Mouse (Mus musculus) urinary bladder, postnatal 36 days (tissue): ENCODE results near the gene Cenpu.
A peak's percentile ranks its signal among the peaks of the same experiment; 100 is the strongest.

Experiments used
- DNase-seq, 2 experiments: peaks; one replicate each; pipeline ENCODE4 v3.0.0; 2022; ENCODE audit warnings: low spot score in 2 of 2, mixed read lengths in 1 of 2

Cenpu gene

DNA sequence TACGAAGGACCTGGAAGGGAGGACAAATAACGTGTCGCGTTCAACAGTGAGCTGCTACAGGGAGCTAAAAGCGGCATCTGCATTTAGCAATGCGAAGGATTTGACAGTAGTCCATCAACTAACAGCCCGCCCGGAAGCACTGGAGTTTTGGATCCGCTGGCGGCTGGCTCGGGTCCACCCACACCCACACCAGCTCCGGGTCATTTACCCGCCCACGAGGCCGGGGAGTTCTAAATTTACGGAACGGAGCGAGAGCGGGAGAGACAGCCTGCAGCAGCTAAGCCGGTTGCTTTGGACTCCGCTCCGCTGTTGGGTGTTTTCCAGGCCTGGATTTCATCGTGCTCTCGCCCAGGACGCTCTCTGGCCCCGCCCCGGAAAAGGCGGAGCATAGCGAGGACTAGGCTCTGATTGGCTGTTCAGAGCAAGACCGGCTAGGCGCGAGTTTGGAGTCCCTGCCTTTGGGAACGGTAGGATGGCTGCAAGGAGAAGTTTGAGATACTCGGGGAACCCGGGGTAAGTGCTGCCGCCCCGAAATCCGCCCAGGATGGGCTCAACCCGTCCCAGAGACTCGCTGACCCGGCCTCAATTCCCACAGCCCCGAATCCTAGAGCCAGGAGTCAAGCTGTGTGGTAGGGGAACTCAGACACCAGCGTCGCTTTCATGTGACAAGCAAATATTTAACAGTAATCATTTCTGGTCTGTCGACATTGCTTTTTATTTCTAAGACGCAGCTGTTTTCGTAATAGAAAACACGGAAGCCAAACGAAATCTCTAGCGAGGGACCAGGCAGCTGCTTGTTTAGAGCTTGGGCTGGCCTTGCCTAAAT is at the start of gene Cenpu:
TSS of gene Cenpu (plus strand) at position 414 of the 826 bp plus-strand sequence.
- DNase-seq, result peak; percentile 99 to 100

DNA sequence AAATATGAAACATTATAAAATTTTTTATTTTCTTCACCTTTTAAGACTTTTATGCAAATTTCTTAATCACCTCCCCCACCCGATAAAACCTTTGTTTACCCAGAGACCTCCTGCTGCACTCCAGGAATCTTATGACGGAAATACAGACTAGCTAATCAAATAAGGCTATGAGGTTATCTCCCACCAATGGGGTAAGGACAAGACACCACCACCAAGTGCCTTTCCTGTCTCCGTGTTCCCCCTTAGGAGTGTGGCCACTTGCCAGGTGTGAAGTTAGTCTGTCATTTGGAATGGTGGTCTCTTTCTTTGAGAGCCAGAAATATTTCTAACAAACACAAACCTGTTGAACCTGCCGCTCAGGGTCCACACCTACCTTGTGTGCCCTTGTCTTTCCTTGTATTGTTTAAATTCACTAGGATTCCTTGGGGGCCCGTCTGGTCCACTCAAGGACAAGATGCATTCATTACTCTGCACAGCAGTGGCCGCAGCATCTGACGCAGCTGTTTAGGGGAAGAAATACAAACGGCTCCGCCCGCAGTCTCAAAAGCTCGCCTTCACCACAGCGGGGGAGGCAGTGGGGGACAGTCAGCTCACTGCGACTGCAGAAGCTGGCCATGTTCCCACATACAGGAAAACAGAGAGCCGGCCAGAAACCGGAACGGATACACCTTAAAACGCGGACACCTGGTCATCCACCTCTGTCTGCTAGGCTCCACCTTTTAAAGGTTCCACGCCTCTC is 49.3 kb upstream of the Cenpu start:
- DNase-seq, result no peak

DNA sequence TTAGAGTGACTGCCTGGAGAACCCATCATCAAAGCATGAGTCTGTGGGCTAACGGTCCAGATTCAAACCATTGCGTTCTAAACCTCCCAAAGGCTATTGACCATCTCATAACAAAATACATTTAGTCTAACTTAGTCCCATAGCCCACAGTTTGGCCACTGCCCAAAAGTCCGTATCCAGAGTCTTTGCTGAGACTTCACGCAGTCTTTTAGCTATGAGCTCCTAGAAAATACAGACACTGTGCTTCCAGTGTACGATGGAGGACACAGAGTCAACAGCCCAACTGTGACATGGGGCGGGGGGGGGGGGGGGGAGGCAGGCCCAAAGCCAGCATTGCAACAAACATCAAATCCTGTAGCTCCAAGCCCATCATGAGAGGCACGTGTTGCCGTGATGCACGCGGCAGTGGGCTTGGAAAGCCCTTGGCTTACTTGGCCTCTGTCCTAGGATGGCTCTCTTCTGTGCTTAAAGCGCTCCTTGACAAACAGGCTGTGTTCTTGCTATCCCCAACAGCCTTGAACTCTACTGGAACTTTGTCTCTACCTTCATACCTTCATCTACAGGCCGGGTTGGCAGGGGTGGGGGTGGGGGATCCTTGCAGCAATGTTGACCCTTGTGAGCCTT is 48.6 kb upstream of the Cenpu start:
- DNase-seq, result no peak

DNA sequence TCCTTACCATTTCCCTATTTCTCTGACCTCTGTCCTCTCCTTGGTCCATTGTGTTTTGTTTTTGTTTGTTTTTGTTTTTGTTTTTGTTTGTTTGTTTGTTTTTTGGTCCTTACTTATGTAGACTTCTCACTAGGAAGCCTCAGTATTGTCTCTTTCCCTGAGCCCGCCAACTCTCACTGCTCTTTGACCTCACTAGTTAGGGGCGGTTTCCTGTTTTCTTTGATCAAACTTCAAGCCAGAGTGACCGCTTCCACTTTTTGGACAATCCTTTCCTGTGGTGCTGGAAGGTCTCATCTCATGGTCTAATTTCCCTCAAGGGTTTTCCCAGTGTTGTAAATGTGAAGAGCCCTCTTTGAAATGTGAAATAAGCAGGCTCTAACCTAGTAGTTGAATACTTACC is 47.6 kb upstream of the Cenpu start:
- no peak for DNase-seq

DNA sequence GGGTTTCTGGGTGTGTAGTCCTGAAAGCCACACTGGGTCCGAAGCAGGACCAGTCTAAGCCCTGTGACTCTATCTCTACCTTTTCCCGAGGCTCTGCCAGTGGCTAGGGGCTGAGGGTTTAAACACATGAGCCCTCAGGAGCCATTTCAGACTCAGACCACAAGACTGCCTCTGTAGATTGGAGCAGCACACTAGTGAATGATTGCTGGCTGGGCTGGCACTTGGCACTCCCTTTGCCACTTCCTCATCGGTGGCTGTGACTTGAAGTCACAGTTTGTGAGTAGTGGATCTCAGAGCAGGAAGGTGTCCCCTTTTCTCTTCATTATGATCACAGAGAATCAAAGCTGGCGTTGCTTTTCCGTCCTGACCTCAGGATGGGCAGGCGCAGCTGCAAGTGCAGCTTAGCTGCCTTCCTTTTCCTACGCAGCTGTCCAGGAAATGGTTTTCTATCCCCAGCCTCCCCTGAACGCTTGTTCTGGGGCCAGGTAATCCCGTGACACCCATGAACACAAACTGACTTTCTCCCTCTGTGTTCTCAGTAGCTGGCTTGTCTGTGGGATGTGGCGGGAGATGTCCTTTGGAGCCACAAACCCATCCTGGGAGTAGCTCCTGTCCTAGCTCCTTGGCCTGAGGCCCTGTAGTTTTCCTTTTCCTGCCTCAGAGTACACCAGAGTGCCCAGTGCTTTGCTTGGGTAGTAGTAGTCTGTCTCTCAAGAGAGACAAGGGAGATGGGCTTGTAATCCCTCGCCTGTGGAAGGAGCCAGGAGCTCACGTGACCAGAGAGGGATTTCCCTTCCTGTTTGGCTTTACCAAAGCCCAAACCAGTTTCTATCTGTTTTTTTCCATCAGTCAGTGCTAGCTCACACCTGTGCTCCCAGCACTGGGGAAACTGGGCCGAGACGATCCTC is 43.1 kb upstream of the Cenpu start:
- DNase-seq, result no peak

DNA sequence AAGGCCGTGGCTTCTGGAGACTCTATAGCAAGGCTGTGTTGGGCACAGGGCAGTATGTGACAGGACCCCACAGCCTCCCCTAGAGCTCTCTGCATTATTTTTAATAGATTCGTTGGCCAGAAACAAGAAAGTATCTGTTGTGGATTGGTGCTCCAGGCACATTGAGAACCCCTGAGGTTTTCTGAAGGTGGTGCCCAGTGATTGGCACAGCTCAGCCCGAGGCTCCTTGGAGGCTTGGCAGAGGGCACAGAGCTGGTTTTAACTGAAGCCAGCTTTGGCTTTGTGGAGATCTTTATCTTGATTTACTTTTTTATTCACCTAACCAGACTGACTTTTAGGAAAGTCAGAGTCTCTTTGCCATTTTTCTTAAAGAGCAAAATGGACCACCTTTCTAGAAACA is 42.4 kb upstream of the Cenpu start:
- DNase-seq, result no peak

DNA sequence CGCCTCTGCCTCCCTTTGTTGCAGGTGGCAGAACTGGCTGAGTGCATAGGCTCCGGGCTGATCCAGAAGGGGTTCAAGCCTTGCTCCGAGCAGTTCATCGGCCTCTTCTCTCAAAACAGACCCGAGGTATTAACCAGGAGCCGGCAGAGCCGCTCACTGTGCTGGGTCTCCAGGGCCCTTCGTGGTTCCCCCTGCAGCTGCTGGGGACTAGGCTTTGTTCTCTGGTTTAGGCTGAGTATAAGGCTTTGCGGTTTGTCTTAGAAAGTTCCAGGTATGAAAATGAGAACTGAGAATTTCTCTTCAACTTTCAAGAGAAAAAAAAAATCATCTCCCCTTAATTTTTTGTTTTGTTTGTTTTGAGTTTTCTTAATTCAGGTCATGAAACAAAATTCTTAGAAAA is 40.5 kb upstream of the Cenpu start:
- no peak for DNase-seq

DNA sequence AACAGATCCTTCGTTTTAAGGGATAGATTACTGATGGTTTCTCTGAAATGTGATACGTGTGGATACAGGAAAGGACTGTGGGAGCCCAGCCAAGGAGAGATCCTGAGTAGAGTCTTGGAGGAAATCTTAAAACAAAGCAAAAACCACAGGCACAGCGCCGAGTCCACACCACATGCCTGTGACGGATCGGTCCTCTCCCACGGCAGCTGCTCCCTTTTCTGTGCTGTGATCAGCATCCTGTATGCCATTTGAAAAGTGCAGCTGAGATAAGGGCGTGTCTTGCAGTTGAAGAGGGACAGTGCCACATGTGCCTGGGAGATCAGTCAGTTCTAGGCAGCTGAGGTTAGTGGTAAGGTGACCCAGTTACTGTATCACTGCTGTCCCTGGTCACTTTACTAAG is 39.3 kb upstream of the Cenpu start:
- DNase-seq, result no peak

DNA sequence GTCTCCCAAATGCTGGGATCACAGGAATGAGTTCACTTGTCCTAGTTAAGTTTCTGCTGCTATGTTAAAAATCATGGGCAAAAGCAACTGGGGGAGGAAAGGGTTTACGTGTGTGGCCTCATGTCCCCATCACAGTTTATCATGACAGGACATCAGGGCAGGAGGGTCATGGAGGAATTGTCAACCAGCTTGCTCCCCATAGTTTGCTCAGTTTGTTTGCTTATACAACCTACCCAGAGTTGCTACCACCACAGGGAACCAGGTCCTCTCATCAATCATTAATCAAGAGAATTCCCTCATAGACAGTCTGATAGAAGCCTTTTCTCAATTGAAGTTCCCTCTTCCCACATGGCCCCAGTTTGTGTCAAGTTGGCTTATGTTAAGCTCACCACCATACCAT is 37.8 kb upstream of the Cenpu start:
- no peak for DNase-seq

DNA sequence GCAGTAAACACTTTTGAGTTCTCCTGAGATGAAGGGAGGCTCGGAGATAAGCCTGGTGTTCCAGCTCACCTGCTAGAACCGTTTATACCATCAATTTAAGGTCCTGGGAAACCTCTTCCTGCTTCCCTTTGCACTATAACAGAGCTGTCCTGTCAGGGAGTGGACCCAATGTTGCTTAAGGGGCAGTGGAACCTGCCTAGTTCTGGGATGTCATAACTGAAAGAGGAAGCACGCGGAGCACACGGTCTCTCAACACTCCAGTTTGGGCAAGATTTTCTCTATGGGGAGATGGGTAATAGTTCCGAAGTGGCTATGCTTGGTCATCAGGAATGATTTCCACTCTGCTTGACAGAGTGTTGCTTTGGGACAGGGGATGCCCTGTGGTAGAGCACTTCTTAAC is 31.2 kb upstream of the Cenpu start:
- no peak for DNase-seq

DNA sequence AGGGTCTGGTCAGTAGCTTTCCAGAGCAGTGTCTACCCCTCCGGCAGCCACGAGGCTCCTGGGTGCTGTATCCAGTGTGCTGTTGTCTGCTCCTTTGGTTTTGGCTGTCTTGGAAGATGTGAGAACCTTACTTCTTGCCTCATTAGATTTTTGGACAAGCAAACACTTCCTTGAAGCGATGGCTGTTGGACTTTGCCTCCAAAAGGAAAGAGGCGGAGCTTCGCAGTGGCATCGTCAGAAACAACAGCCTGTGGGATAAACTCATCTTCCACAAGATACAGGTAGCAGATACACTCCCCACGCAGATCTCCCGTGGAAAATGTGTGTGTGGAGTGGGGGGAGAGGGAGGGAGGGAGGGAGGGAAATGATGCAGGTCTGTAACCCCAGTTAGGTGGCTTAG is 25.7 kb upstream of the Cenpu start:
- no peak for DNase-seq

DNA sequence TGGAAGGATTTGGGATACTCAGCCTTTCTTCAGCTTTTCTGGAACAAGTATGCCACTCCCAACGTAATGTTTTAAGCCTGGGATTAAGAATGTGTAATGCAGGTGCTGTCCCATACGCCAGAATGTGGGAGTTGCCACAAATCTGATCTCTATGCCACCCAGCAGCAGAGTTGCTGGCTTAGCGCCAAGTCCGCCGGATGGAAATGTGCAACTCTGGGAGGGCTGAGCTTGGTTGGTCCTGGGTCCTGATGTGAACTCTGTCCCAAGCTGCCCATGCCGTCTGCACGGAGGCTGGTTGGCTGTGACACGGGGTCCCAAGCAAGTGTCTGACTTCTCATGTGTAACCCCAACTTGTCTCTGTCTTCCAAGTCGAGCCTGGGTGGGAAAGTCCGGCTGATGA is 25.0 kb upstream of the Cenpu start:
- no peak for DNase-seq

DNA sequence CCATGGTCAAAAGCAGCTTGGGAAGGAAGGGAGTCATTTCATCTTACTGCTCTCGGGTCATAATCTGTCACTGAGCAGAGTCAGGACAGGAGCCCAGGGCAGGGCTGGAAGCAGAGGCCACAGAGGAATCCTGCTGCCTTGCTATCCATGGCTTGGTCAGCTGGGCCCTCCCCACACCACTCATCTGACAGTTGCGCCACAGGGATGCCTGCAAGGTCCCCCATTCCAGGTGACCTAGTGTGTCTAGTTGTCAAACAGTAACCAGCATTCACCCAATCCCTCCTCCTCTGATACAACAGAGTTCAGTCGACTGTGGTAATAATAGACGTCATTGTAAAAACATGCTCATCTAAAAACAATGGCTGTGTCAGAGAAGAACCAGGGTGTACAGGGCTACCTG is 22.3 kb upstream of the Cenpu start:
- no peak for DNase-seq

DNA sequence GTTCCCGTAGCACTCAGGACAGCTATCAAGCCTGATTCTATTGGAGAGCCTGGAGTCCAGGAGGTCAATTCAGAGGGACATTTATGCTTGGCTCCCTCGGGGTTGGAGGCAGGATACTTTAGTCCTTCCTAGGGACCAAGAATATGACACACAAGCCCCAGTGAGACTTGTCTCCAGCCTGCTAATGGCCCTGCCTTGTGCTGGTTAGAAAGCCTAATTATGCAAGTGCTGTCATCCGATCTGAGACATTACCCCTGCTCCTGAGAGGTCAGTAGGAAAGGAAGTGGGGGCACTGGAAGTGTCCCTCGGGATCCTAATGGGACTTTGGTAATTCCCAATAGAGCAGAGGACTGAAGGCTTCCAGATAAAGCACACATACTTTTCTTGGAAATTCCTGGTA is 21.3 kb upstream of the Cenpu start:
- DNase-seq, result no peak

DNA sequence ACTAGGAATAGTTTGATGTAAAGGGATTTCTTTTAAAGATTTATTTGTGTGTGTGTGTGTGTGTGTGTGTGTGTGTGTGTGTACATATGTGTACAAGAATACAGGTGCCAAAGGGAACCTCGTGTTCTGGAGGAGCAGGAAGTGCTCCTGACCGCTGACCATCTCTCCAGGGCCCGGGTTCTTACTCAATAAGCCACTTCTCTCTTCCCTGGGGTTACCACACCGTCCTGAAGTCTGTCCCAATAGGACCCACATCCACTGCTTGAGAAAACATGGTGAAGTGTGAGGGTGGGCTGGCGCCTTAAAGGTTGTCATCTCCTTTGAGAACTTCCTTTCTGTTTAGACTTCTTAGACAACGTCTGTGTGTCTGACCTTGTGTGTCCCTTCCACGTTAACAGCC is 17.9 kb upstream of the Cenpu start:
- no peak for DNase-seq

DNA sequence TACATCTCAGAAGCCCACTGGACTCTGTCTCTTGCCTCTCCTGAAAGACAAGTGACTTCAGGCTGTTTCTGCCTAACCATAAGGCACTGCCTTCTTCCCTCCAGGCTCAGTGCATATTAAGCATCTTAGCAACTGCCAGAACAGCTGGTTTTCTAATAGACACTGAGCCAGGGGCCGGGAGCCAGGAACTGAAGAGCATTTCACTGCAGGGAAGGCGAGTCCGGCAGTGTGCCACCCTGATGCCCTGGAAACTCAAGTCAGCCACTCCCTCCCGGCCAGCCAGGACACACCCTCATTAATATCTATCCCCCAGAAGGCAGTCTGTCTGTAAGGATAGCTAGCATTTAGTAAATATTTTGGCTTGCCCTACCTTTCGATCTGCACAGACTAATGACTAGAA is 12.1 kb upstream of the Cenpu start:
- no peak for DNase-seq

DNA sequence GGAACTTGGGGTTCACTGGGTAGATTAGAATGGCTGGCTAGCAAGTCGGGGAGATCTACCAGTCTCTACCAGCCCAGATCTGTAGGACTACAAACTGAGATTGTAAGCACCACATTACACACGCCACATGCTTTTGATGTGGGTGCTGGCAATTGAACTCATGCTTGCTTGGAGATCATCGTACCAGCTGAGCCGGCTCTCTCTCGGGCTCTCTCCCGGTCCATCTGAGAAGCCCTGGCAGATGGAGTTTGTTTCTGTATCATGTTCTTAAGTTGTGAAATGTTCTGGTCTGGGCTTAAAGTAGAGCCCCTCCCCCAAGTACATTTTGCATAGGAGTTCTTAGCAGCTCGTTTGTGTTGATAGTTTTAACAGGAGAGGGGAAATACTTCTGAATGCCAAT is 8.6 kb upstream of the Cenpu start:
- DNase-seq, result no peak

DNA sequence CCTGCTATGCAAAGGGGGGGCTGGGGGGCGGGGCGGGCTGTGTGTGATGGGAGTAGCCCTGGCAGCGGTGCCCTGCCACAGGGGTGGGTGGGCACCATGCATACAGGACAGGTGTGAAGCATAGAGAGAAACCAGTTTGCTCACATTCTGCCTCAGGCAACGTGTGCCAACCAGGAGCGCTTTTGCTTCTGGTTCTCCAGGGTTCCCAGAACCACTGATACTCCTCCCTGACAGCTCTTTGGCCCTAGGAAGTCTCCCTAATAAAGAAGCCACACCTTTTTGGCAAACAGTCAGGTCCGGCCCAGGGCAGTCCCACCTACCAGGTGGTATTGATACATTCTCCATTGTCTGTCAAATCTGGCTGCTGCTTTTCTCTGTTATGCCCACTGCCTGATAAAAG is 8.2 kb upstream of the Cenpu start:
- DNase-seq, result peak in 1 of 2 experiments; percentile 16

DNA sequence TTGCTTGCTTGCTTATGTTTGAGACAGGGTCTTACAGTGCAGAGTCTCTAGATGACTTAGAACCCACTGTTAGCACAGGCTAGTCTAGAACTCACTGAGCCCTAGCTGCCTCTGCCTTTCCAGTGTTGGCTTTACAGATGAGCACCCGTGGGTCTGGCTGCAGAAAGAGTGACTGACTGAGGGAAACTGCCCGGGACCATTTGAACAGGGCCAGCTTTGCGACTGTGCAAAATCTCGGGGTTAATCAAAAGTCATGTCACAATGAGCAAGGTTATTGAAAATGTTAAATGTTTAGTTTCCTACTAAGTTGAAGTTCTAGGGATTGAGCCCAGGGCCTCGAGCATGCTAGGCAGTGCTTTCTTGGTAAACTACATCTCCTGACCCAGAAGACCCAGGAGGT is 6.0 kb upstream of the Cenpu start:
- DNase-seq, result no peak

DNA sequence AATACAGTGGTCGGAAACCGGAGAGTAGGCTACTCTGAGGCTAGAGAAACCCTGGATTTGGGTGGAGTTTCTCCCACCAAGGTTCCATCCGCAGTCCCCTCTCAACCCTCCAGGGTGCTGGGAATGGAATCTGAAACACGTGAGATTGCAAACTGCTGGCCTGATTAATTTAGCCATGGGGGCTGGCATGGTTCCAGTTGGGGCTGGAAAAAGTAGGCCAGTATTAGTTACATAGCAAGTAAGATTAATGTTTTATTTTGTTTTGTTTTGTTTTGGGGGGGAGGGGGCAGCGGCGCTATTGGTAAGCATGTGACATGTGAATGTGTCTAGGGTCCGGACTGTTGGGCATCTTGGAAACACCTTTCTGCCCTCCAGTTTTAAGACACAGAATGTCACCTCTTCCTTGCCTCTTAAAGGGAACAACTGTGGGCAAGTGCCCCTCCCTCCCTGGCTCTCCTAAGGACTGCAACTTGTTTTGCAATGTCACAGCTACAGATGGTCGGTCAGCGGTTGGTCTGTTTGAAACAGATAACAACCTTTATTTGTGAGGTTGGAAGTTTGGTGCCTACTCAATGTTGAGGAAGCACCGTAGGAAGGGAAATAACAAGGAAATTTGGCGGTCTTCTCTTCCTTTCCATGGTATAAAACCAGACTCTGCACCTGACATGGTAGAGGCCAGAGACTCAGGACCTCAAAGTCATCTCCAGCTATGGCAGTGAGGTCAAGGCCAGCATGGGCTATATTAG is 5.2 kb upstream of the Cenpu start:
- DNase-seq, result peak in 1 of 2 experiments; percentile 26

DNA sequence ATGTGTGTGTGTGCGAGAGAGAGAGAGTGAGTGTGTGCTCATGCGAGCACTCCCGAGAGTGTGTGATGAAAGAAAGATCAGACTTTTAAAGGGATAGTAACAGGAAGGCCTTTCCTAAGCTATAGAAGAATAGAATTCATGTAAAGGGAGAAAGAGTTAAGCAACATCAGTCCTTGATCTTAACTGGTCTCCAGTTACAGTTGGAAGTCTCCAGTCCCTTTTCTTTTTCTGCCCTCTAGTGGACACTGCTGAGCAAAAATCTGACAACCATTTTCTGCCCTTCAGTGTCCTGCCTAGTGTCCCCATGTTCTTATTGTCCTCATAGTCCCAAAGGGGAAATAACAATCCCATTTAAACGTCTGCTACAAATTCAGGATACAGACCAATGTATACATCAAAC is 4.6 kb upstream of the Cenpu start:
- DNase-seq, result no peak
